Mouse (Mus musculus) heart, embryonic 12.5 days (tissue): Measurements from ENCODE around the gene Ppp1r12a. TPM values are rescaled to one million over a fixed set of nuclear protein-coding genes. Genes with fewer than 3 reads are reported as not detected.
"Not testable (repeated sequence)": the region's sequence is repeated elsewhere in the genome, so short reads cannot be mapped to it uniquely, and the experiment has no call there.

ENCODE experiments used
- ATAC-seq: fragments of 200-750 bp; cut with Nextera tagmentation; 2 replicates; pipeline ENCODE4 v1.8.0; 2017; ENCODE audit warnings: moderate TSS enrichment, moderate library complexity; ENCODE audit not compliant: insufficient number of reproducible peaks, low FRiP score
- H3K27ac ChIP-seq: fragments of 300-500 bp; sonication (generic); 2 replicates; pipeline ENCODE4 v1.5.1; 2016; ENCODE audit warnings: mild to moderate bottlenecking, moderate library complexity; ENCODE audit not compliant: poor library complexity, severe bottlenecking
- H3K27me3 ChIP-seq: fragments of 300-500 bp; sonication (generic); replicated peaks from 2 replicates; pipeline ENCODE4 v1.6.1; 2016; ENCODE audit warnings: mild to moderate bottlenecking, moderate library complexity
- H3K36me3 ChIP-seq: fragments of 300-500 bp; sonication (generic); 2 replicates; pipeline ENCODE4 v1.6.1; 2016; ENCODE audit warnings: mild to moderate bottlenecking, moderate library complexity
- H3K4me1 ChIP-seq: fragments of 300-500 bp; sonication (generic); replicated peaks from 2 replicates; pipeline ENCODE4 v1.6.1; 2016; ENCODE audit warnings: mild to moderate bottlenecking
- H3K4me2 ChIP-seq: fragments of 300-500 bp; sonication (generic); 2 replicates; pipeline ENCODE4 v1.6.1; 2016; ENCODE audit warnings: mild to moderate bottlenecking, moderate library complexity
- H3K4me3 ChIP-seq: fragments of 300-500 bp; sonication (generic); 2 replicates; pipeline ENCODE4 v1.5.1; 2016; ENCODE audit warnings: mild to moderate bottlenecking
- H3K9ac ChIP-seq: fragments of 300-500 bp; sonication (generic); 2 replicates; pipeline ENCODE4 v1.6.1; 2016; ENCODE audit warnings: mild to moderate bottlenecking, moderate library complexity
- H3K9me3 ChIP-seq: fragments of 300-500 bp; sonication (generic); replicated peaks from 2 replicates; pipeline ENCODE4 v1.6.1; 2016; ENCODE audit warnings: mild to moderate bottlenecking, moderate library complexity
- WGBS: fragments of 180-500 bp; shearing (Covaris S2); methylation state at CpG from one replicate; pipeline ENCODE4 v1.1.7; 2016; 5-methylcytosine and 5-hydroxymethylcytosine counted together
- polyA plus RNA-seq: library from polyadenylated mRNA; unstranded; fragments of >200 nt; fragmentation: Nextera tagmentation; extraction: Ambion mirVana; gene quantifications from 2 replicates; pipeline ENCODE4 v1.2.1, GENCODE M21; 2016

Ppp1r12a gene
- polyA plus RNA-seq, 1 experiment from 2014 or later = 109 TPM

DNA sequence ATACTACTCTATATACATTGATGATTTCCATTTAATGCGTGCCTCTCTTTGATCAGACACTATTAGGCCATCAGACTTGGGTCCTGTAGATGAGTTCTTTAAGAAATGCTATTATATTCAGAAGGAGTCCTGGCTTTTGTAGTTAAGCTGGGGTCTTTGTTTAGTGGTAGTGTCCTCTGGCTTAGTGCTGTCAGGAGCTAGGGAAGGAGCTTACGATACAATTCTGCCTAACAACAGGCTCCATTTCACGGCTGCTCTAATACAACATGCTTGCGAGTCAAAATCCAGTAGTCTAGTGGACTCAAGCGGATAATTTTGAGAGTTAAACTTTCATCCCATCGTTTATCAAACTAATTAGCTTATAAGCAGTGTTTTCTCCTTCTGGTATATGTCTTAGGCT lies 114.7 kb downstream of the Ppp1r12a start:
- H3K4me2 ChIP-seq = no peak overlapping the region
- H3K4me1 ChIP-seq = peaks cover 7% of the 10 kb centered on the region
- ATAC-seq = no peak
- 91% methylated on average over 6 of the region's 6 CpGs for WGBS
- no peaks in the 10 kb centered on the region for H3K9me3 ChIP-seq
- H3K9ac ChIP-seq = no peak overlapping the region
- H3K4me3 ChIP-seq = no peak overlapping the region
- H3K36me3 ChIP-seq = peaks cover 48% of the 10 kb centered on the region
- H3K27me3 ChIP-seq = no peaks in the 10 kb centered on the region
- 0 out of 2 replicates have a peak overlapping the region, but pooled peaks have one; percentile 68 for H3K27ac ChIP-seq

DNA sequence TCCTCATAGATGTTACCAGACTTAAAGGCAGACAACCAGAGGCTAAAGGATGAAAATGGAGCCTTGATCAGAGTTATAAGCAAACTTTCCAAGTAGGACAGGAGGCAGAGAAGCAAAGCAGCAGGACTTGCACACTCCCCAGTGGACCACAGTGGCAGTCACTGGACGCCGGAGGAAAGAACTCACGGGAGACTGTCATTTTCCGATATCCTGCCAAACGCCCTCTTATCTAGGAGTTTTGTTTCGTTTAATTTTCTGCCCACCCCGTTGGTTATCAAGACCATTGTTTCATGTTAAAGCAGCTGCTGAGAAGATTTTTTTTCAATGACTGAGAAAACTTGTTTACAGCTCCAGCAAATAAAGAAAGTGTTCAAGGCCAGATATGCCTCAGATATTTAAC lies 115.2 kb downstream of the Ppp1r12a start:
- H3K27me3 ChIP-seq = no peaks in the 10 kb centered on the region
- no peak overlapping the region for H3K9ac ChIP-seq
- peaks cover 49% of the 10 kb centered on the region for H3K36me3 ChIP-seq
- no peak overlapping the region for H3K4me2 ChIP-seq
- H3K27ac ChIP-seq = peak overlapping the region; percentile 68; the same call in 1 of the 2 replicates
- peaks cover 10% of the 10 kb centered on the region for H3K4me1 ChIP-seq
- ATAC-seq = no peak
- WGBS = 54% methylated on average over 7 of the region's 7 CpGs
- H3K9me3 ChIP-seq = no peaks in the 10 kb centered on the region
- H3K4me3 ChIP-seq = no peak overlapping the region

DNA sequence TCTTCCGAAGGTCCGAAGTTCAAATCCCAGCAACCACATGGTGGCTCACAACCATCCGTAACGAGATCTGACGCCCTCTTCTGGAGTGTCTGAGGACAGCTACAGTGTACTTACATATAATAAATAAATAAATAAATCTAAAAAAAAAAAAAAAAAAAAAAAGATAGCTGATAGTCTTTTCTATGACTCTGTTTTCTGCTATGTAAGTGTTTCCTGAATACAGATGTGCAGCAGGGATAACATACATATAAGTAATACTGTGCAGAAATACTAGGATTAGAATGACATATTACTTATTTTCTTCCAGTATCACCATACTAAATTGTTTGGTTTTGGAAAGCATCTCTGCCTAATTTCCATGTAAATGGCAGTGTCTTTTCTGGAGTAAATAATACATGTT lies 119.1 kb downstream of the Ppp1r12a start:
- H3K4me2 ChIP-seq, H3K27ac ChIP-seq, H3K27me3 ChIP-seq, H3K9ac ChIP-seq, ATAC-seq, H3K4me3 ChIP-seq, H3K9me3 ChIP-seq: not testable (repeated sequence)
- 92% methylated on average over 2 of the region's 5 CpGs for WGBS
- Histone ChIP-seq H3K4me1 (peaks cover 14% of the 10 kb centered on the region), H3K36me3 (peaks cover 29% of the 10 kb centered on the region)

DNA sequence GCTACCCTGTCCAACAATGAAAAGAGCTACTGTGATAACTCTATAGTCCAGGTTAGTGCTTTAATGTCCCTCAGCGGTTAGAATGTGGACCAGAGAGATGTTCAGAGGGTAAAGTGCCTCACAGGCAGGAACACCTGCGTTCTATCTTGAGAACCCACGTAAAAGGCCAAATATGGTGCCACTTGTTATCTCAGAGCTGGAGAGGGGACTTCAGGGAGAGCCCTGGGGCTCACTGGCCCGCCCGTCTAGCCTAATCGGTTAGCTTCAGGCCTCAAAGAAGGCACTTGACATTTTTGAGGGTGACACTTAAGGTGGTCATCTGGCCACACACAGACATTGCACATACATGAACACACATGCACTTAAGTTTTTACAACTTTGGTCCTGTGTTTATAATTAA lies 120.4 kb downstream of the Ppp1r12a start:
- H3K27ac ChIP-seq = no peak overlapping the region
- H3K9ac ChIP-seq = no peak overlapping the region
- 49% methylated on average over 6 of the region's 6 CpGs for WGBS
- peaks cover 10% of the 10 kb centered on the region for H3K4me1 ChIP-seq
- no peaks in the 10 kb centered on the region for H3K27me3 ChIP-seq
- peaks cover 23% of the 10 kb centered on the region for H3K36me3 ChIP-seq
- ATAC-seq = no peak
- H3K9me3 ChIP-seq = no peaks in the 10 kb centered on the region
- H3K4me2 ChIP-seq = no peak overlapping the region
- no peak overlapping the region for H3K4me3 ChIP-seq

DNA sequence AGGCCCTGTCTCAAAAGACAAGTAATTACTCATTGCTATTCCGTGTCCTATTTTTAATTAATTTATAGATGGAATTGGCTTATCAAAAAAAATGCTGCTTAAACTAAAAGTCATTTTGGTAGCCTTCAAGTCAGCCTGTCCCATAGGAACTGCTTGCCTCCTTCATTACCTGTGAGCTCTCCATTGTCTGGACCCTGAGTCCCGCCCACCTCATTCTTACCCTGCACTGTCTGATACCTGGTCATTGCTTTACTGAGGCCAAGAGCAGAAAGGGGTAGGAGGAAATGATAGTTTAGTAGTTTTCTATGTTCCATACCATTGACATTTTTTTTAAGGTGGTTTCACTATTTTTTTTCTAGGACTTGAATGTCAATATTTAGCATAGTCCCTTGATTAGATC lies 121.4 kb downstream of the Ppp1r12a start:
- no peaks in the 10 kb centered on the region for H3K9me3 ChIP-seq
- H3K4me2 ChIP-seq = no peak overlapping the region
- H3K9ac ChIP-seq = no peak overlapping the region
- peaks cover 6% of the 10 kb centered on the region for H3K4me1 ChIP-seq
- no peak overlapping the region for H3K4me3 ChIP-seq
- peaks cover 18% of the 10 kb centered on the region for H3K36me3 ChIP-seq
- no peak for ATAC-seq
- WGBS = 91% methylated on average over 2 of the region's 2 CpGs
- H3K27me3 ChIP-seq = no peaks in the 10 kb centered on the region
- H3K27ac ChIP-seq = no peak overlapping the region

DNA sequence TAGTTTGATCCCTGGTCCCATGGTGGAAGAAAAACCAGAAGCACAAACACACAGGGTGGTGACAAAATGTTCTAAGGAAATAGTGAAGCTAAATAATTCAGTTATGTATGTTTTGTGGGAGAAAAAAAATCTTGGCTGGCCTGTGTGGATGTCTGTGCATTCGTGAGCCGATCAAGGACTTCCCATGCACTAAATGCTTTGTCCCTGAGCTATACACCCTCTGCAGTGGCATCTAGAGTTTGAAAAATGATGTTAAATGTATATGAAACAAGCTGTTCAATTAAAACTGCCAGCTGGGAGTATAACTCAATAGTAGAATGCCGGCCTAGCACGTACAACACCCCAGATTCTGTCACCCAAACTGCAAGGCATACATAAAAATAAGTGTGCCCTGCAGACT lies 121.8 kb downstream of the Ppp1r12a start:
- no peak overlapping the region for H3K9ac ChIP-seq
- peaks cover 18% of the 10 kb centered on the region for H3K36me3 ChIP-seq
- no peaks in the 10 kb centered on the region for H3K9me3 ChIP-seq
- no peak for ATAC-seq
- WGBS = 94% methylated on average over 4 of the region's 4 CpGs
- no peak overlapping the region for H3K4me2 ChIP-seq
- H3K27ac ChIP-seq = no peak overlapping the region
- no peak overlapping the region for H3K4me3 ChIP-seq
- no peaks in the 10 kb centered on the region for H3K27me3 ChIP-seq
- peaks cover 6% of the 10 kb centered on the region for H3K4me1 ChIP-seq

DNA sequence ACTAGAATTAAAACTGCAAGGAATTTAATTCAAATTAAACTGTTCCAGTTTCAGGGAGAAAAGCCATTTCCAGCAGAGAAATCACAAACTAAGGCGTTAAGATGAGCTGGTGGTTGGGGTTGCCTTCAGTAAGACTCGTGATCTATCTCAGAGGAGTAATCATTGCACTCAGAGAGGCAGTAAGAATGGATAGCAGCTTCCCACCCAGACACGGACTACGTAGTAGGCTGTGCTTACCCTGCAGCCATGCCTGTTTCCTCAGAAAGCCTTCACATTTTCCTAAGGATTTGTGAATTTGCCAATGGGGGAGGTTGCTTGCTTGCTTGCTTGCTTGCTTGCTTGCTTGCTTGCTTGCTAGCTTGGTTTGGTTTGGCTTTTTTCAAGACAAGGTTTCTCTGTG lies 122.5 kb downstream of the Ppp1r12a start:
- WGBS = 78% methylated on average over 4 of the region's 4 CpGs
- H3K36me3 ChIP-seq = peaks cover 18% of the 10 kb centered on the region
- peaks cover 6% of the 10 kb centered on the region for H3K4me1 ChIP-seq
- H3K27me3 ChIP-seq = no peaks in the 10 kb centered on the region
- H3K9me3 ChIP-seq = no peaks in the 10 kb centered on the region
- no peak overlapping the region for H3K4me2 ChIP-seq
- no peak overlapping the region for H3K27ac ChIP-seq
- H3K4me3 ChIP-seq = no peak overlapping the region
- H3K9ac ChIP-seq = no peak overlapping the region
- no peak for ATAC-seq

DNA sequence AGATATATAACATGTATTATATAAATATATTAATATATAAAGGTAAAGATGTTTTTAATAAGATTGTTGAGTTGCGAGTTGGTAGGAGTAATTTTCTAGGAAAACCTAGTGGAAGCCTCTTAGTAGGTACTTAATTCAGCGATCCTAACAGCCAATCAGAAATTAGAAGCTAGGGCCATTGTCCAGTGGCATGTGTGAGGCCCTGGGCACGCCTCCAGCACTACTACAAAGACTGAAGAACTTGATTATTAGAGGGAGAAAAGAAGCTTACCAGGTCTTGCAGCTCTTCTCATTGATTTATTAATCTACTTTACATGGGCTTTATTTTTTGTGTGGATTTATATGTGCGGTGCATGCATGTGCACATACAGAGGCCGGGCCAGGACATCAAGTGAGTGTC lies 123.0 kb downstream of the Ppp1r12a start:
- WGBS = 91% methylated on average over 5 of the region's 5 CpGs
- ATAC-seq = no peak
- H3K4me1 ChIP-seq = peaks cover 6% of the 10 kb centered on the region
- H3K9me3 ChIP-seq = no peaks in the 10 kb centered on the region
- H3K9ac ChIP-seq = no peak overlapping the region
- no peaks in the 10 kb centered on the region for H3K27me3 ChIP-seq
- H3K36me3 ChIP-seq = peaks cover 15% of the 10 kb centered on the region
- H3K27ac ChIP-seq = no peak overlapping the region
- no peak overlapping the region for H3K4me2 ChIP-seq
- H3K4me3 ChIP-seq = no peak overlapping the region

DNA sequence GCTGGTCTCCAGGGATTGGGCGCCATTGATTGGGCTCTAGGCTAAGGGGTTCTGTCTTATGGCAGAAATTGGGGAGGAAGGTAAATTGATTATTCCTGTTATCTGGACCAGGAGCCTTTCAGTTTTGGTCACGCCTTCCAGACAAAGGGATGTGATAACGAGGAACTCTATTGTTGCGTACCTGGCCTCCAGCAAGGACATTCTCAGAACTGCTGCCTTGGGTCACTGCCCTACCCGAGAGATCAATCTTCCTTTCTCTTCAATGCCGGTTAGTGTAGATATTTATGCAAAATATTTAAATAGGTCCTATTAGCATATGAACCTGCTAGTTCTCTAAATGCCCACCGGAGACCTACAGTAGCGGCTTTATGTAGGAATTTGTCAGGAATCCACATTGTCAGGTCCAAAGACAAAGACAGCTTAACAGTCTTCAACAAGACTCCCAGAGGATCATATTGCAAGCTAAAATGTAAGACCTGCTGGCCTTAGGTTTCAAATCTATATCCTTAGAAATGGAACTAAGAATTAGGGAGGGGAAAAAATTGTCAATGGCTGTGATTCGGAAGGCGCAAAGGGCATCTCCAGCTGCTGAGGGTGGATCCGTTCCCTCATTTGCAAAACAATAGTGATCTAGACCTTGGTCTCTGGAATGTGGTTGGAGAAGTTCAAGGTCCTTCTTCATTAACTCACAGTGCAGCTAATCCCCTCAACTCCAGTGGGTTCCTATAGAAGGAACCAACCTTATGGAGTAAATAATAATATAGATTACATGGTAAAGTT lies 124.9 kb downstream of the Ppp1r12a start:
- H3K9ac ChIP-seq = no peak overlapping the region
- no peak overlapping the region for H3K4me2 ChIP-seq
- no peak for ATAC-seq
- H3K27ac ChIP-seq = no peak overlapping the region
- 76% methylated on average over 11 of the region's 11 CpGs for WGBS
- H3K27me3 ChIP-seq = no peaks in the 10 kb centered on the region
- H3K36me3 ChIP-seq = peaks cover 6% of the 10 kb centered on the region; the same call in 1 of the 2 replicates
- H3K4me1 ChIP-seq = peaks cover 6% of the 10 kb centered on the region
- H3K9me3 ChIP-seq = no peaks in the 10 kb centered on the region
- no peak overlapping the region for H3K4me3 ChIP-seq

DNA sequence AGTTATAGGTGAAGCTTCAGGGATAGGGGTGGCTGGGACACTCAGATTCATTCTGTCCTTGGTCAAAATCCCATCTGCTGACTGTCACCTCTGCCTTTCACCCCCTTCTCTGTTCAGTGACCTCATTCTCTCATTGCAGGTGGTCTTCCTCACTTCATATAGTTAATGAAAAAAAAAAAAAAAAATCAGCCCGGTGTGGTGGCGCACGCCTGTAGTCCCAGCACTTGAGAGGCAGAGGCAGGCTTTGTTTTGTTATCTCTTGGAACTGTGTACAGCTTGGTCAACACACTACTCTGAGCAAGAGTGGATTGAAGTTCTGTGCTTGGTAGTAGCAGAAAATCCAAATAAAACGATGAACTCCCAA lies 125.4 kb downstream of the Ppp1r12a start:
- Histone ChIP-seq H3K27me3 (no peaks in the 10 kb centered on the region), H3K27ac (no peak overlapping the region), H3K4me3 (no peak overlapping the region), H3K9me3 (no peaks in the 10 kb centered on the region), H3K36me3 (no peaks in the 10 kb centered on the region; the same call in 1 of the 2 replicates), H3K4me2 (no peak overlapping the region), H3K4me1 (peaks cover 1% of the 10 kb centered on the region), H3K9ac (no peak overlapping the region)
- no peak for ATAC-seq
- WGBS = 60% methylated on average over 4 of the region's 4 CpGs

DNA sequence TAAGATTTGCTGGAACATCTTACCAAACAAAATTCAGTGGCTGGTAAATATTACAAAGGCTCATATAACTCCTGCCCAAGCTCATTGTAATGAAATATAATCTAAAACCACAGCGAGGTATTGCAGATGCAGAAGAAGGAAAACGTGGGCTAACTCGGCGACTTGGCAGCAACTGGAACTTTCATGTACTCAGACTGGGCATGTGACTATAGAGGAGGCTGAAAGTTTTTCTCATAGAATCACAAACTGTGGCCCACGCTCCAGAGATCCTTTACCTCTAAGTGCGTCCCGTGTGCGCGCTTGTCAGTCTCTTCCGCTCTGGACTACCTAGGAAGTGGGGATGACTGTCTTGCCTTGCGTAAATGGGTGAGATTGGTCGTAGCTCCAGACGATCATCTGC lies 128.1 kb downstream of the Ppp1r12a start:
- no peak overlapping the region for H3K27ac ChIP-seq
- no peaks in the 10 kb centered on the region for H3K27me3 ChIP-seq
- H3K4me1 ChIP-seq = no peaks in the 10 kb centered on the region; the same call in 1 of the 2 replicates
- H3K36me3 ChIP-seq = no peaks in the 10 kb centered on the region
- no peak overlapping the region for H3K4me3 ChIP-seq
- H3K4me2 ChIP-seq = no peak overlapping the region
- H3K9me3 ChIP-seq = no peaks in the 10 kb centered on the region
- 91% methylated on average over 13 of the region's 13 CpGs for WGBS
- no peak for ATAC-seq
- H3K9ac ChIP-seq = no peak overlapping the region
